Mouse (Mus musculus) kidney, postnatal 0 days (tissue): ENCODE results near the gene Mex3d. TPM values are rescaled to one million over a fixed set of nuclear protein-coding genes. Genes with fewer than 3 reads are reported as not detected.
A peak's percentile ranks its signal among the peaks of the same experiment; 100 is the strongest.
"Not testable (repeated sequence)": the region's sequence is repeated elsewhere in the genome, so short reads cannot be mapped to it uniquely, and the experiment has no call there.

Source experiments
- ATAC-seq: fragments of 200-750 bp; cut with Nextera tagmentation; replicated peaks from 2 replicates; pipeline ENCODE4 v1.8.0; 2017; ENCODE audit warnings: low read depth, moderate number of reproducible peaks, moderate TSS enrichment, moderate library complexity; ENCODE audit not compliant: low FRiP score
- DNase-seq: peaks from one replicate; pipeline ENCODE4 v3.0.0-alpha.2; 2016; ENCODE audit warnings: low spot score
- H3K27ac ChIP-seq: fragments of 300-500 bp; sonication (generic); 2 replicates; pipeline ENCODE4 v1.5.1; 2014; ENCODE audit warnings: mild to moderate bottlenecking
- H3K27me3 ChIP-seq: fragments of 300-500 bp; sonication (generic); 2 replicates; pipeline ENCODE4 v1.6.1; 2014; ENCODE audit warnings: low read length, mixed read lengths; ENCODE audit not compliant: insufficient read depth
- H3K36me3 ChIP-seq: fragments of 300-500 bp; sonication (generic); 2 replicates; pipeline ENCODE4 v1.6.1; 2014; ENCODE audit warnings: low read length, mixed read lengths; ENCODE audit not compliant: insufficient read depth
- H3K4me1 ChIP-seq: fragments of 300-500 bp; sonication (generic); replicated peaks from 2 replicates; pipeline ENCODE4 v1.6.1; 2014; ENCODE audit warnings: antibody characterized with exemption, low read length, mixed read lengths; ENCODE audit not compliant: insufficient read depth
- H3K4me2 ChIP-seq: fragments of 300-500 bp; sonication (generic); 2 replicates; pipeline ENCODE4 v1.6.1; 2014; ENCODE audit warnings: mild to moderate bottlenecking, low read length, moderate library complexity, mixed read lengths
- H3K4me3 ChIP-seq: fragments of 300-500 bp; sonication (generic); replicated peaks from 2 replicates; pipeline ENCODE4 v1.5.1; 2014; ENCODE audit warnings: low read depth, low read length
- H3K9ac ChIP-seq: fragments of 300-500 bp; sonication (generic); 2 replicates; pipeline ENCODE4 v1.6.1; 2014; ENCODE audit warnings: low read depth, low read length
- H3K9me3 ChIP-seq: fragments of 300-500 bp; sonication (generic); replicated peaks from 2 replicates; pipeline ENCODE4 v1.6.1; 2016; ENCODE audit warnings: low read length, inconsistent platforms, mixed read lengths
- CTCF ChIP-seq: IDR thresholded peaks from 2 replicates; pipeline ENCODE4 v1.5.1; 2016; ENCODE audit warnings: antibody characterized with exemption, low read depth, mild to moderate bottlenecking, moderate library complexity
- WGBS: fragments of 180-500 bp; shearing (Covaris S2); extraction: QIAGEN DNeasy Blood & Tissue Kit; methylation state at CpG from one replicate; pipeline ENCODE4 v1.1.7; 2014; 5-methylcytosine and 5-hydroxymethylcytosine counted together
- polyA plus RNA-seq: library from polyadenylated mRNA; unstranded; fragments of >200 nt; fragmentation: Nextera tagmentation; extraction: Ambion mirVana; gene quantifications from 2 replicates; pipeline ENCODE4 v1.2.1, GENCODE M21; 2015

The Mex3d gene
- polyA plus RNA-seq, 1 experiment from 2014 or later, result 7.8 TPM

DNA sequence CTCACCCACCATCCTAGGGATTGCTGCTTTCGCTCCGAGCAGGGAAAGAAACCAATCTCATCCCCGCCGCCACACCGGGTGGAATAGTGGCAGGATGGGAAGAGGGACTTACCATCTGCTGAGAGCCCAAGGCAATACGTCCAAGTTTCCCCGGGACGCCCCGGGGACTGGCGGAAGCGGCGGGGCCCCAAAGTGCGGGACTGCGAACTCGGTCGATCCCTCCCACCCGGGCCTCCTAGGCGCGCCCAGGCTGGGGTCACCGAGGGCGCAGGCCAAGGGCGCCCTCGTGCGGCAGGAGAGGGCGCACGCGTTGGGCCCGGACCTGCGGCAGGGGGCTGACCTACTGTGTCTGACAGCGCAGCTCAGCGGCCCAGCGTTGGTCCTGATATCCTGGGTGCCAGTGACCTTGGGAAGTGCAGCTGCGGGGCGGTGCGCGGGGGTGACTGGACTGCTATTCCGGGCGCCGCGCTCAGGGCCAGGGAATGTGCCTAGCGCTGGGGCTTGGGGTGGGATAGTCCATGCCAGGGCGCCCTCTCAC, 39.1 kb downstream of the Mex3d start, which contains the start of gene Adamtsl5:
Adamtsl5 (minus strand) TSS at position 169 of the 538 bp plus-strand sequence.
- WGBS, result under 1% methylated on average over 35 of the region's 42 CpGs
- H3K9me3 ChIP-seq, result no peaks in the 10 kb centered on the region
- H3K4me2 ChIP-seq, result peak within 1 kb of the TSS; percentile 53
- DNase-seq, result peak; percentile 47
- peak; percentile 73 for TF ChIP-seq CTCF
- H3K27me3 ChIP-seq, result peaks cover 27% of the 10 kb centered on the region
- no peak within 1 kb of the TSS for H3K27ac ChIP-seq
- H3K4me1 ChIP-seq, result peaks cover 15% of the 10 kb centered on the region
- ATAC-seq, result peak; percentile 30; the same call in 1 of the 2 replicates
- no peaks in the 10 kb centered on the region for H3K36me3 ChIP-seq
- H3K4me3 ChIP-seq, result peak within 1 kb of the TSS; percentile 30
- peak within 1 kb of the TSS; percentile 37; the same call in 1 of the 2 replicates for H3K9ac ChIP-seq

DNA sequence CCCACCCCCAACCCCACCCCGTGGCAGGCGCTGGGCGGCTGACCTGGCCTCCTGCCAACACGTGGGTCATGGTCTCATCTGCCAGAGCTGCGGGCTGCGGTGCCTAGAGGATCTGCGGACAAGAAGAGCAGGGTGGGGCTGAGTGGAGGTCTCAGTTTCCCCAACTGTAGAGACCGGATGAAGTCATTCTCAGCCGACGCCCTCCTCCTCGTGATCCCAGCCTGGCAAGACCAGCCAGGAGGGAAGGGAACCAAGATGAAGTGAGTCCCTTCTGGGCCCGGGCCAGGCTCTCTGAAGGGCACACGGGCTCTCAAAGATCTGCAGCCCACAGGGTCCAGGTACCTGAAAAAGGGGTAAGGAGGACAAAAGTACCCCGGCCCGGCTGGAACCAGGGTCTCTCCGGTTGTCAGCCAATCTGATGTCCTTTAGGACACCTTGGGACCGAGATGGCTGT, 39.9 kb downstream of the Mex3d start:
- Histone ChIP-seq H3K27me3 (peaks cover 27% of the 10 kb centered on the region), H3K36me3 (no peaks in the 10 kb centered on the region), H3K4me3 (peak overlapping the region; percentile 30), H3K9me3 (no peaks in the 10 kb centered on the region), H3K9ac (peak overlapping the region; percentile 37; the same call in 1 of the 2 replicates), H3K4me2 (peak overlapping the region; percentile 53), H3K27ac (no peak overlapping the region), H3K4me1 (peaks cover 21% of the 10 kb centered on the region)
- 8% methylated on average over 17 of the region's 17 CpGs for WGBS
- ATAC-seq, result no peak
- no peak for TF ChIP-seq CTCF
- no peak for DNase-seq

DNA sequence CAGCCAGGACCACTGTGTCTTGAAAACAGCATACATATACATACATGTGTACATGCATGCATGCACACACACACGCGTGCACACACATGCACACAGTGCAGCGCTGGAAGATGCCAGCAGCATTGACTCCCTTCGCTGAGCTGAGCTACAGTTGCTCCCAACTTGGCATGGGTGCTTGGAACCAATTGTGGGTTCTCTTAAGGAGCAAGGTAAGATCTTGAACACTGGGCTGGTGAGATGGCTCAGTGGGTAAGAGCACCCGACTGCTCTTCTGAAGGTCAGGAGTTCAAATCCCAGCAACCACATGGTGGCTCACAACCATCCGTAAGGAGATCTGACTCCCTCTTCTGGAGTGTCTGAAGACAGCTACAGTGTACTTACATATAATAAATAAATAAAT, 41.5 kb downstream of the Mex3d start:
- 80% methylated on average over 5 of the region's 6 CpGs for WGBS
- not testable (repeated sequence) for ATAC-seq

DNA sequence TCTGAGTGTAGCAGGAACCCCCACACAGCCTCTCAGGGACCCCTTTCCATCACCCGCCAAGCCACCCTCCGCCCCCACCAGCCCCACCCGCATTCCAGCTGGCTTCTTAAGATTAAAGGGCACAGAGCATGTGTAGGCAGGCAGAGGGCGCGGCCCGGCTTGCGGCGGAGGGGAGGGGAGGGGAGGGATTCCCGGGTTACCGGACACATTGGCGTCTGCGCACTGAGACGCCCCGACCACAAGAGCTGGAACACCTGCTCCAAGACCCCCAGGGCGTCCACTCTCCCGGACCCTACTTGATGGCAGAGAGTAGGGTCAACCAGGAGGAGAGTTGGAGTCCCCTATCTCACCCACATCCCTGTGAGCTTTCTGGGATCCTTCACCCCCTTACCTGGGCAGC, 42.3 kb downstream of the Mex3d start:
- H3K9ac ChIP-seq, result no peak overlapping the region
- ATAC-seq, result no peak
- no peak overlapping the region for H3K4me3 ChIP-seq
- no peaks in the 10 kb centered on the region for H3K36me3 ChIP-seq
- DNase-seq, result no peak
- 2% methylated on average over 16 of the region's 16 CpGs for WGBS
- no peak overlapping the region for H3K27ac ChIP-seq
- peaks cover 28% of the 10 kb centered on the region for H3K4me1 ChIP-seq
- TF ChIP-seq CTCF, result no peak
- H3K9me3 ChIP-seq, result no peaks in the 10 kb centered on the region
- peak overlapping the region; percentile 8; the same call in 1 of the 2 replicates for H3K4me2 ChIP-seq
- peaks cover 50% of the 10 kb centered on the region for H3K27me3 ChIP-seq

More for the DNA sequence above, 41.5 kb downstream of the Mex3d start:
- not testable (repeated sequence) for H3K9ac ChIP-seq, H3K27ac ChIP-seq, H3K4me3 ChIP-seq, DNase-seq, H3K4me2 ChIP-seq, H3K9me3 ChIP-seq, H3K36me3 ChIP-seq
- H3K4me1 ChIP-seq, result peaks cover 28% of the 10 kb centered on the region
- H3K27me3 ChIP-seq, result peaks cover 42% of the 10 kb centered on the region

DNA sequence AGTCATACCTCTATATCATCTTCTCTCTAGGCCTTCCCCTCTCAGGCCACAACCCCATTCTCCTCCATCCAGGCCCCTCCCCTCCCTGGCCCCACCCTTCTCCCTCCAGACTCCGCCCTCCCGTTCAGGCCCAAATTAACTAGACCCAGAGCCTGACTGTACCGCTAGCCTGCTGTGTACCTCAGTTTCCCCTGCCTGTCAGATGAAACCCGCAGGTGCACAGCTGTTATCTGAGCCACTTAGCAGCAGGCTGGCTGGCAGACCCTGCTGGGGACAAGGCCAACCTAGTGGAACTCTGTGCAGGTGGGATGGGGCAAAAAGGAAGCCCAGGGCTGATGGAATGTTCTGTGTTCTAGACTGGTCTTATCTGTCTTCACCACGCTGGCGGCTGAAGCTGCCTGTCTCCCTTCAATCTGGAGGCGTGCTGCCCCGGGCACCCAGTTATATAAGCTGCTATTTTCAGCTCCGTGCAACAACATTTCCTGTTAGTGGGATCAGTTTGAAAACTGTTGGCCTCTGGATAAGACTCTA, 43.3 kb downstream of the Mex3d start:
- H3K4me1 ChIP-seq, result peaks cover 28% of the 10 kb centered on the region
- no peak overlapping the region for H3K4me2 ChIP-seq
- no peak for ATAC-seq
- no peak for DNase-seq
- H3K9me3 ChIP-seq, result no peaks in the 10 kb centered on the region
- WGBS, result 50% methylated on average over 9 of the region's 9 CpGs
- H3K9ac ChIP-seq, result no peak overlapping the region
- no peak overlapping the region for H3K27ac ChIP-seq
- H3K4me3 ChIP-seq, result no peak overlapping the region
- H3K27me3 ChIP-seq, result peaks cover 51% of the 10 kb centered on the region
- TF ChIP-seq CTCF, result no peak
- H3K36me3 ChIP-seq, result no peaks in the 10 kb centered on the region

DNA sequence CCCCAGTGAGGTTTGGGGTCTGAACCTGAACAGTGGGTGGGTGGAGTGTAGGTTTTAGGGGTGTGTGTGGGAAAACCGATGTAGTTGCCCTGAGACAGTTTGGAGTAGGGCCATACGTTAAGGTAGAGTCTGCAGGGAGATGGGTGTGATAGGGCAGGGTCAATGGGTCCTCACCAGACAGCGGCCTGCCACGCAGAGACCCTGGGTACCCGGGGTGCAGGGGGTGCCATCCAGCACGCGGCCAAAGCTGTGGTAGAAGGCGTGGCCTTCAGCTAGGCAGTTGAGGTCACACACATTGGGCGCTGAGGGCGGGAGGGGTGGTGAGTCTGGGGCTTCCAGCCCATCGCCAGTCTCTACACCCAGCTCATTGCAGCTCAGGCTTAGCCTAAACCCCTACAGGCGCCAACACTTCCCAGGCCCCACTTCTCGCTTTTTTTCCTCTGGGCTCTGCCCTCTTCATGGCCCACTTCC, 44.0 kb downstream of the Mex3d start:
- H3K9me3 ChIP-seq, result no peaks in the 10 kb centered on the region
- no peak for DNase-seq
- peaks cover 28% of the 10 kb centered on the region for H3K4me1 ChIP-seq
- H3K9ac ChIP-seq, result no peak overlapping the region
- TF ChIP-seq CTCF, result no peak
- 35% methylated on average over 13 of the region's 13 CpGs for WGBS
- H3K36me3 ChIP-seq, result no peaks in the 10 kb centered on the region
- H3K4me2 ChIP-seq, result peak overlapping the region; percentile 49
- H3K4me3 ChIP-seq, result 0 out of 2 replicates have a peak overlapping the region, but pooled peaks have one; percentile 21
- H3K27me3 ChIP-seq, result peaks cover 44% of the 10 kb centered on the region
- H3K27ac ChIP-seq, result no peak overlapping the region
- ATAC-seq, result peak; percentile 1; the same call in 1 of the 2 replicates
